Mouse (Mus musculus) frontal cortex, postnatal 25 days (tissue): ENCODE results near the gene Tube1.
"Not testable (repeated sequence)": the region's sequence is repeated elsewhere in the genome, so short reads cannot be mapped to it uniquely, and the experiment has no call there.

Experiments used
- DNase-seq, 2 experiments: peaks; one replicate each; pipeline ENCODE4 v3.0.0; 2022; ENCODE audit warnings: low spot score in 2 of 2

The Tube1 gene

GRCm38 (mm10) chr10:39169642-39170041 lies 35.9 kb downstream of the Tube1 start:
- DNase-seq, result no peak

GRCm38 (mm10) chr10:39170181-39170580 lies 36.4 kb downstream of the Tube1 start:
- peak; percentile 62 to 73 for DNase-seq

DNA sequence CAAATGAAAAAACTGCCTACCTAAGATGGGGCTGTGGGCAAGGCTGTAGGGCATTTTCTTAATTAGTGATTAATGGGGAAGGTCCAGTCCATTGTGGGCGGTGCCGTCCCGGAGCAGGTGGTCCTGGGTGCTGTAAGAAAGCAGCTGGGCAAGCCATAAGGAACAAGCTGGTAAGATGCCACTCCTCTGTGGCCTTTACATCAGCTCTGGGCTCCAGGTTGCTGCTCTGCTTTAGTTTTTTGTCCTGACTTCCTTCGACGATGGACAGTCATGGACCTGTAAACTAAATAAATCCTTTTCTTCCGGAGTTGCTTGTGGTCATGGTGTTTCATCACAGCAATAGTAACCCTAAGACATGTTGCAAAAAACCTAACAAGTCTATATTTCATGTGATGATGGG lies 36.9 kb downstream of the Tube1 start:
- no peak for DNase-seq

- peak; percentile 90 to 94 for DNase-seq
Observed at GRCm38 (mm10) chr10:39171134-39171533, 37.4 kb downstream of the Tube1 start.

- DNase-seq, result peak; percentile 72 to 84
Observed at GRCm38 (mm10) chr10:39171603-39172539, 38.1 kb downstream of the Tube1 start.

DNA sequence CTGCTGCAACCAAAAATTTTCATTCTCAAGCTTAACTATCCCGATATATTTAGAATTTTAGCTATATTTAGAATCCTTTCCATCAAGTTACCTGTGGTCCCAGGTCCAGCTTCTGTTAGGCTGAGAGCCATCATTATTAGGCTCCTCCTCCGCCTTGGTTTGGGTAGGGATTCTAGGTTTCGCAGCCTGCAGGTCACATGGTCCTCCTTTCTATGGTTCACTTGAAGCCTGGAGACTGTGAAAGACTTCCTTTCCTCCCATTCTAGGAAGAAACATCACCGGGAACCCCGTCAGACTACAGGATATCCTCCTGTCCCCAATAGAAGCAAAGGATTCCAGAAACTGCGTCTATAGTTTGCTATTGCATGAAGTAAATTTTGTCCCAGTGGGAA lies 38.8 kb downstream of the Tube1 start:
- DNase-seq, result no peak

DNA sequence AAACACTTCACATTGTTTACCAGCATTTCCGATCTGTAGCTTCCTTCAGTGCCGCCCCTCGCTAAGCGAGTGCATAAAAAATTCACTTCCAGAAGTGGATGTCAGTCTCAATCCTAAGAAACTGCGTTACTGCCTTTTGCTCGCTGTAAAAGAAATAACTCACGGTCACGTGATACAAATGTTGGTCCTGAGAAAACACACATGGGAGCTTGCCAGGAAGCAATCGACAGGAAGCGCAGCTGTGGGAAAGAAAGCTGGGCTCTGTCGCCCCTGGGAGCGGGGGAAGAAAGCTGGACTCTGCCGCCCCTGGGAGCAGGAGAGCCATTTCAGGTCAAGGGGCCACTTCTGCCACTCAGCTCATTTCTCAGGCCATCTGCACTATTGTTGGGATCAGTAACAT lies 39.3 kb downstream of the Tube1 start:
- no peak for DNase-seq

- no peak for DNase-seq
Observed at GRCm38 (mm10) chr10:39176981-39177380, 43.2 kb downstream of the Tube1 start.

DNA sequence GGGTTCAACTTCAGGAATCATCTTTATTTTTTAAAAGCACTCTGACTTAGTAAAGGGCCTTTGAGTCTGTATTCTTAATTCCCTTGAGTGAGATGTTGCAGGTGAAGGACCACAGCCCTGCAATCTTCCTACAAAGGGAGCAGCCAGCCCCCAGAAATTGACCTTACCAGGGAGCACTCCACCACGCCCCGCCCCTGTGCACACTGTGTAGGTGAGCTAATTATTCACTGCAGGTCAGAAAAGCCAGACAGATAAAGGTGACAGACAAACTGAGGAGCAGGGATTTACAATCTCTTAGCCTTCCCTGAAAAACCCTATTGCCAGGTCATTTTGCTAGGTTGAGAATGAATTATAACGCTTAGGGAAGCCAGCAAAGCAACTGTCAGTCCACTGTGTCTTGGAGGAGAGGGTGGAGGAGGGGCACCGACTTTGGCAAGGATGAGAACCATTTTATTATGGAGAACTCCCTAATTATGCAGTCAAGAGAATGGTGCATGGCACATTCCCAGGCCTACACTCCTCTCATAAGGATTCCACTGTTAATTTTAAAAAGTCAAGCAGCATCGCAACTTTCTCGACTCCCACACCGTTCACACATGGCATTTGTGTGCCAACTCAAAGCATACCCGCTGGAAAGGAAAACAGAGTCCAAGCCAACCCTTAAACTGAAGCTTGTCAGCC lies 51.2 kb downstream of the Tube1 start:
- peak in 1 of 2 experiments; percentile 24 for DNase-seq

DNA sequence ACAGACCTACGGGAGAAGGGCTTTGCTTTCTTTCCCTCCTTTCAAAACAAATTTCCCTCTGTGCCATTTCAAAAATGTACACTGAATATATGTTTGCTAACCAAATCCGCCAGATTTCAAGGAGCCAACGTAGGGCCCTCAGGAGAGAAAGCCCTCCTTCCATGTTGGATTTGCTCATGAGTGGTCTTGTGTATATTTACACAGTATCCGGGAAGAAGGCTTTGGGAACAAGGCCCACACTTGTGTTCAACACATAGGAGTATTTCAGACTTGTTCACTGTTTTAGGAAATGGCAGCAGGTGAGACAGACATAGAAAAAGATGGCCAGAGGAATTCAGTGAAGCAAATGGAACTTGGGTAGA lies 51.8 kb downstream of the Tube1 start:
- no peak for DNase-seq

DNA sequence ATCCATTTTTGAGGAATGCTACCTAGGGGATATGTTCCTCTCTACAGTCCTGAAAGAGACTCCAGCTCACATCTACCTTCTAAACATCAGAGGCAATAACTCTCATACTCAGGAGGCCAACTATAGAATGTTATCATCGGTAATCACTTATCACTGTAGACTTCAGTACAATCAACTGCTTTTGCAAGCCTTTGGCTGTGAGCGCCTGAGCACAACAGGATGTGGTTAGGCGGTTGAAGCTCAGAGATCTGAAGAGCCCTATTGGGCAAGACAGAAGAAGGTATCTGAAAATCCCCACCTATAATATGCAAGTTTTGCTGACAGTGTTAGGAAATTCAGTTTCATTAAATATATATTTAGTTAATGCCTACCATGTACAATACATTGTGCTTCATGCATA lies 58.9 kb downstream of the Tube1 start:
- DNase-seq, result no peak

- not testable (repeated sequence) for DNase-seq
Observed at GRCm38 (mm10) chr10:39198216-39198615, 64.4 kb downstream of the Tube1 start.
